Mouse (Mus musculus): ENCODE results near the gene Zcchc7. TPM values are rescaled to one million over a fixed set of nuclear protein-coding genes. Genes with fewer than 3 reads are reported as not detected.

The Zcchc7 gene
- polyA plus RNA-seq, 1 experiment: 35.6 TPM

DNA sequence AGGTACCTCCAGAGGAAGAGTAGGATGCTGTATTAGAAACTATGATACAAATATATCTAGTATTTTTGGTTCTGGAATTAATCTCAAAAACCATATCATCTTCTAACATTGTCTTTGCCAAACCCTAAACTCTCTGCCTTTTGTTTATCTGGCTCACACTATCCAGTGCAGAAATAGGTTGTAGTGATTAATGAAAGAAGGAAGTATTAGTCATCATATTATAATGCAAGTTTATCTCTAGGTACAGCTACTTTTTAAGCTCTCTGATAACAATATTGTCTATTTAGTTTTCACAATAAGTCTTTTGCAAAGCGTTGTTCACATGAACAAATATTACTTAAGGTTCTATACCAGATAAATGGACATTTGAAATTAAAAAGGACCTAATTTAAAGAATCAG lies 57.2 kb downstream of the Zcchc7 start:
- no peak for TF ChIP-seq POLR2A (IDR thresholded peaks at IDR 0.05; ENCODE audit: borderline replicate concordance, low read depth, low read length)
- TF ChIP-seq CTCF (IDR thresholded peaks at IDR 0.05; ENCODE audit: low read depth, low read length): no peak
- Histone ChIP-seq H3K4me1 (ENCODE audit: control insufficient read depth, insufficient read depth, low read length) (peaks cover 11% of the 10 kb centered on the region), H3K27ac (ENCODE audit: insufficient read depth, low read depth, low read length) (no peak overlapping the region), H3K4me3 (ENCODE audit: insufficient read depth, low read length) (no peak overlapping the region)

DNA sequence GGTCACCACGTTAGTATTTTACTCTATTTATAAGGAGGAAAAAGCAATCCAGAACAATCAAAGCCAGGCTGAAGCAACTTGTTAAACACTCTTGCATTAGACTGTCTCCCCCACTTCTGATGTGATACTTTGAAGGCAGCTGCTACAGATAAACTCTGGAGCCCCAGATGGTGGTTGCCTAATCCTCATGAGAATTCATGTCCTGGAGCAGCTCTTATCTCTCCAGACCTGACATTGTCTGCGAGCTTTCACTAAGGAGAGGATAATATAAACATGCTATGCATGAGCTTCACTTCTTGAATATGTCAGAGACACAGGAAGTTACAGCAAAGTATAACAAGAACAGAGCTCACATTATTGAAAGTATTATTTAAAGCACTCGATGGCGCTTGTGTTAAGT lies 58.1 kb downstream of the Zcchc7 start:
- no peak for TF ChIP-seq CTCF (IDR thresholded peaks at IDR 0.05; ENCODE audit: low read depth, low read length)
- no peak for TF ChIP-seq POLR2A (IDR thresholded peaks at IDR 0.05; ENCODE audit: borderline replicate concordance, low read depth, low read length)

DNA sequence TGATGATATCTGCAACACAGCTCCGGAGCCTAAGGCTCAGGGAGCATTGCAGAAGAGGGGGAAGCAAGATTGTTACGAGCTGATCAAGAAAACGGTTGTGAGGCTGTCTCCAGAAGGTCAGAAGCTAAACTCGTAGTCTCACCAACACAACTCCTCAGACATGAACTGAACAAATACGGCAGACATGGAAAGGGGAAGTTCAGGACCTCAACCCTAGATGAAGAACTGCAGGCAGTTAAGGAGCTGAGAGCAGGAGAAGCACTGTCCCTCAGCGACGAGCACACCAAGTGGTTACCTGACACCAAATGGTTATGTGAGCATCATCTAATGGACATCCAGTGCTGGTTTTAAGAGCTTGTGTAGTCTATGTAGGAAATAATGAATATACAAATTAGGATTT lies 60.9 kb downstream of the Zcchc7 start:
- 0 out of 2 replicates have a peak overlapping the region, but pooled peaks have one; percentile 35 for H3K27ac ChIP-seq (ENCODE audit: insufficient read depth, low read depth, low read length)
- no peak overlapping the region for H3K4me3 ChIP-seq (ENCODE audit: insufficient read depth, low read length)
- peaks cover 10% of the 10 kb centered on the region for H3K4me1 ChIP-seq (ENCODE audit: control insufficient read depth, insufficient read depth, low read length)
- TF ChIP-seq CTCF (IDR thresholded peaks at IDR 0.05; ENCODE audit: low read depth, low read length): no peak
- TF ChIP-seq POLR2A (IDR thresholded peaks at IDR 0.05; ENCODE audit: borderline replicate concordance, low read depth, low read length): no peak

More for the DNA sequence above, 58.1 kb downstream of the Zcchc7 start:
- Histone ChIP-seq H3K4me1 (ENCODE audit: control insufficient read depth, insufficient read depth, low read length) (peaks cover 10% of the 10 kb centered on the region), H3K4me3 (ENCODE audit: insufficient read depth, low read length) (no peak overlapping the region), H3K27ac (ENCODE audit: insufficient read depth, low read depth, low read length) (no peak overlapping the region)

DNA sequence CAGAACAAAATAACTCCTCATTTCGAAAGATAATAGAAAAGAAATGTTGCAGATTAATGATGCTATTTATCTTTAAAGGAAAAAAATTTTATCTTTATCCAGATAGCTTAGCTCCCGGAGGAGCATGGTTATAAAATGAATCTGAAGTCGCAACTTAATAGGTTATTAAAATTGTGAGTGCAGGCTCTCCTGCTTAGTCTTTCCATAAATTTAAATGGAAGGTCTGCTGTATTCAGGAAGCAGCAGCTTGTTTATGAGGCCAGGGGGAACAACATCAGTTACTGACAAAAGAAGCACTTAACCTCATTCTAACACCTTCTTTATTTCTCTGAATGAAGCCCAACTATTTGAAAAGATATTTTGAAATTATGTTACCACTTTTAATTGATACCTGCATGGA lies 74.9 kb downstream of the Zcchc7 start:
- Histone ChIP-seq H3K4me3 (ENCODE audit: insufficient read depth, low read length) (no peak overlapping the region), H3K4me1 (ENCODE audit: control insufficient read depth, insufficient read depth, low read length) (no peaks in the 10 kb centered on the region), H3K27ac (ENCODE audit: insufficient read depth, low read depth, low read length) (no peak overlapping the region)
- TF ChIP-seq POLR2A (IDR thresholded peaks at IDR 0.05; ENCODE audit: borderline replicate concordance, low read depth, low read length): no peak
- TF ChIP-seq CTCF (IDR thresholded peaks at IDR 0.05; ENCODE audit: low read depth, low read length): no peak

DNA sequence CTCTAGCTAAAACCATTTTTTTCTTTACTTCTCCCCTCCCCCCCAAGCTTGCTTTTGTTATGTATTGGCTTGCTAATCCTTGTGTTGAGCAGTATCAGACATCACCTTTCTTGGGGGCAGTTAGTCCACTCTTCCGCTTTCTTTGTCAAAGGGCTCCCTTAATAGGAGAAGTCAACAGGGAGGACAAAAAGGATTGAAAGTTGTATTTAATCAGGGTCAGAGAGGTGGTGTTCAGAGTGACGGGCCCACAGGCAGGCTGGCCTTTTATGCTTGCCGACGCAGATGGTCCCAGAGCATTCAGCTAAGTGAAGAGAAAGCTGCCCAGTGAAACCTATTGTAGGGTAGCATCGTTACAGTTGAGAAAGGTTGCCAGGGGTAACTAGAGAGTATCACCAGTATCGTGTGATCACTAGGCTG lies 96.2 kb downstream of the Zcchc7 start:
- Histone ChIP-seq H3K4me1 (ENCODE audit: control insufficient read depth, insufficient read depth, low read length) (no peaks in the 10 kb centered on the region), H3K27ac (ENCODE audit: insufficient read depth, low read depth, low read length) (no peak overlapping the region), H3K4me3 (ENCODE audit: insufficient read depth, low read length) (no peak overlapping the region)
- TF ChIP-seq POLR2A (IDR thresholded peaks at IDR 0.05; ENCODE audit: borderline replicate concordance, low read depth, low read length) (no peak), CTCF (IDR thresholded peaks at IDR 0.05; ENCODE audit: low read depth, low read length) (no peak)

DNA sequence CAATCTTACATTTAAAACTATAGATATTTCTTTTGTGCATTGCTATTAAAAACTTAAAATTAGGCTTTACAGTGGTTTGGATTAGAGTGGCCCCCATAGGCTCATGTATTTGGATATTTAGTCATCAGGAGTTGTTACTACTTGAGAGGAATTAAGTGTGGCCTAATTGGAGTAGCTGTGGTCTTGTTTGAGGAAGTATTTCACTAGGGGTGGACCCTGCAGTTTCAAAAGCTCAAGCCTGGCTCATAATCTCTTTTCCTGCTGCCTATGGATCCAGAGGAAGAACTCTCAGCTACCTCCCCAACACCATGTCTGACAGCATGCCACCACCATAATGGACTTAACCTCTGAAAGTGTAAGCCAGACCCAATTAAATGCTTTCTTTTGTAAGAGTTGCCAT lies 115.9 kb downstream of the Zcchc7 start:
- TF ChIP-seq POLR2A (IDR thresholded peaks at IDR 0.05; ENCODE audit: borderline replicate concordance, low read depth, low read length) (no peak), CTCF (IDR thresholded peaks at IDR 0.05; ENCODE audit: low read depth, low read length) (no peak)
- H3K27ac ChIP-seq (ENCODE audit: insufficient read depth, low read depth, low read length): no peak overlapping the region

DNA sequence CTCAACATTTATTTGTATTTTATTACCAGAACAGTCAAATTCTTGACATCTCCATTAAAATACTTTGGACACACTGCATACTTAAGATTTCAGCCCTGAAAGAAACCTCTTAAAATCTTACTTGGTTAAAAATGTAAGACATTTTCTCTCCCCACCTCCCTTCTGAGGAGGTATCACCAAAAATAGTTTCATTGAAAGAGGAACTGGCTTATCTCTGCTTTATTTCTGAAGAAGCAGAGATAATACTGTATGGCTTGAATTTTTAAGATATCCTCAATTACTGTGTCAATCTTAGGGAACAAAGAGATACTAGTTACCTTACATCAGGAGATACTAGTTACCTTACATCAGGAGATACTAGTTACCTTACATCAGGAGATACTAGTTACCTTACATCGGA lies 116.4 kb downstream of the Zcchc7 start:
- H3K4me3 ChIP-seq (ENCODE audit: insufficient read depth, low read length): no peak overlapping the region
- H3K27ac ChIP-seq (ENCODE audit: insufficient read depth, low read depth, low read length): no peak overlapping the region
- TF ChIP-seq POLR2A (IDR thresholded peaks at IDR 0.05; ENCODE audit: borderline replicate concordance, low read depth, low read length) (no peak), CTCF (IDR thresholded peaks at IDR 0.05; ENCODE audit: low read depth, low read length) (no peak)
- peaks cover 3% of the 10 kb centered on the region; the same call in 1 of the 2 replicates for H3K4me1 ChIP-seq (ENCODE audit: control insufficient read depth, insufficient read depth, low read length)

More for the DNA sequence above, 115.9 kb downstream of the Zcchc7 start:
- Histone ChIP-seq H3K4me1 (ENCODE audit: control insufficient read depth, insufficient read depth, low read length) (peaks cover 3% of the 10 kb centered on the region; the same call in 1 of the 2 replicates), H3K4me3 (ENCODE audit: insufficient read depth, low read length) (no peak overlapping the region)

DNA sequence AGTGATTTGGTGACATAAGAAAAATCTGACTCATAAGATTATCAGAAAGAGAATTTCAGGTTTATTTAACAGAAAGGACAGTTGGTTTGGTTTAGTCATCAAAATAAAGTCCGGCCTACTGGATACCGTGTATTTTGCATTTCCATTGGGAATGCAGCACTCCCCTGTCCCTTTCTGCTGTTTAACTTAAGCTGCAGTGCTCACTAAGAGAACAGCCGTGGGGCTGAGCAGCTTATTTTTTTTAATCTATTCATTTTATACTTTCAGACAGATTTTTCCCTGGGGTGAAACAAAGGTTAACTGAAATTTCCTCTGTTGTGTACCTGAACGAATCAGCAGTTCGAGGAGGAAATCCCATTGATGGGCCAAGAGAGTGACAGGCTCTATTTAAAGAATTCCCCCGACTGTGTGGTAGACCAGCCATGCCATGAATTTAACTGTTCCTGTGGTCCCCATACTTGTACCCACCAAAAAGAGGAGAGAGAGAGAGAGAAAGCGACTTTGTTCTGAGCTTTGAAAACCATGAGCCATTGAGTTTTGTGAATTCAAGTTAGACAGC lies 124.5 kb downstream of the Zcchc7 start:
- Histone ChIP-seq H3K4me1 (ENCODE audit: control insufficient read depth, insufficient read depth, low read length) (peaks cover 2% of the 10 kb centered on the region; the same call in 1 of the 2 replicates), H3K27ac (ENCODE audit: insufficient read depth, low read depth, low read length) (no peak overlapping the region)
- TF ChIP-seq CTCF (IDR thresholded peaks at IDR 0.05; ENCODE audit: low read depth, low read length): no peak
- TF ChIP-seq POLR2A (IDR thresholded peaks at IDR 0.05; ENCODE audit: borderline replicate concordance, low read depth, low read length): no peak

DNA sequence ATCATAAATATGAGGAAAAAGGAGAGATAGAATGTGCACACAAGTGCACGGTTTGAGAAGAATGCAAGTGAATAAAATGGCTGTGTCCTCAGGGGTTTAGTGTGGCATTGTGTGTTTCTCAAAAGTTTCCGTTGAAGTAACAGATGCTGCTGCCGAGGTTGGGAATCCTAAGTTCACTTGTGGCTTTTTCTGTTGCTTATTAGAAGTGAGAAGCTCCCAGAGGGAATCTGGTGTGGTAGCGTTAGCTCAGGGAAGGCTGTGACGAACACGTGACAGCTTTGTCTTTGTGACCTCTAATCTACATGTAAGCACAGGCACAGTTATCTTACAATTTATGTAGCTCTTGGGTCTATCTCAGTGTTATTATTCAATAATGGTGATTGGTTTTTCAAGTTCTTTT lies 130.5 kb downstream of the Zcchc7 start:
- no peak overlapping the region for H3K27ac ChIP-seq (ENCODE audit: insufficient read depth, low read depth, low read length)
- TF ChIP-seq POLR2A (IDR thresholded peaks at IDR 0.05; ENCODE audit: borderline replicate concordance, low read depth, low read length) (no peak), CTCF (IDR thresholded peaks at IDR 0.05; ENCODE audit: low read depth, low read length) (no peak)
- peaks cover 9% of the 10 kb centered on the region for H3K4me1 ChIP-seq (ENCODE audit: control insufficient read depth, insufficient read depth, low read length)
- no peak overlapping the region for H3K4me3 ChIP-seq (ENCODE audit: insufficient read depth, low read length)

More for the DNA sequence above, 124.5 kb downstream of the Zcchc7 start:
- H3K4me3 ChIP-seq (ENCODE audit: insufficient read depth, low read length): no peak overlapping the region

DNA sequence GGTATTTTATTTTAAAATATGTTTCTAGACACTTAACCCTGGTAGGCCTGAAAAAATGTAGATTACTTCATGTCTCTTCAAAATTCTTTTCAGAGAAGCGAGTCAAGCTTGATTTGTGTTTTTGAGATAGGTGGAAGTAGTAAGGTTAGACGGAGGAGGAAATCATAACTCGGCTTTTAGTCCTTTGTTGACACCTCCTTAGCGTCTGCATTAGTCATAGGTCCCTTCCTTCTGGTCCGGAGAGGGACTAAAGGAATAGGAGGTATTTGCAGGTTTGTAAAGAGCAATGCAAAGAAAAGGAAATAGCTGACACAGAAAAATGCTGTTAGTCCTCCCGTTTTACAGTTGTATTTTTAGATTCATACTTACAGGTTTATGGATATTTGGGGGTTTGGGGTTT lies 135.7 kb downstream of the Zcchc7 start:
- TF ChIP-seq POLR2A (IDR thresholded peaks at IDR 0.05; ENCODE audit: borderline replicate concordance, low read depth, low read length) (no peak), CTCF (IDR thresholded peaks at IDR 0.05; ENCODE audit: low read depth, low read length) (no peak)
- no peak overlapping the region for H3K27ac ChIP-seq (ENCODE audit: insufficient read depth, low read depth, low read length)
- no peaks in the 10 kb centered on the region for H3K4me1 ChIP-seq (ENCODE audit: control insufficient read depth, insufficient read depth, low read length)
- no peak overlapping the region for H3K4me3 ChIP-seq (ENCODE audit: insufficient read depth, low read length)
